Mouse (Mus musculus) CD4-positive, CD25-positive, alpha-beta regulatory T cell, adult 2 months (primary cell): ENCODE data around the gene Tcl1b4.
"Not testable (repeated sequence)": the region's sequence is repeated elsewhere in the genome, so short reads cannot be mapped to it uniquely, and the experiment has no call there.

Experiments used
- DNase-seq: peaks from one replicate; pipeline ENCODE4 v3.0.0-alpha.2; 2012; ENCODE audit warnings: low read depth, low spot score

Gene Tcl1b4

DNA sequence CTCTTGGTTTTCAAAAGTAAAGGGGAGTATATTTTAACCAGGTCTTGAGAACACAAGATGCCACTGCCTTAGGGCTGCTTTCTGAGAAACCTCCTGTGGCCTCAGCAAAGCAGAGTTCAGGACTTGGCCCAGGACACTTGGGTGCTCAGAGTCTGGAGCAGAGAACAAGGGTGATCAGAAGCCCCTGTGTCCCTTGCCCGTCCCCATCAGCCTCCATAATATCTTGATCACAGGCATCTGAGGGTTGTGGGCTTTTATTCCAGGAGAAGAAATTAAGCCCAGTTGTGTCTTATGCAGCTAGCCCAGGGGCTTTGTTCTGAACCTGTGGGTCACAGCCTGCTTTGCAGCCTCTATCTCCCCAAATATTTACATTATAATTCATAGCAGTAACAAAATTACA is at the start of gene Tcl1b4:
Gene Tcl1b4, plus strand, starts transcription at position 301 of the 400 bp plus-strand sequence.
- not testable (repeated sequence) for DNase-seq

DNA sequence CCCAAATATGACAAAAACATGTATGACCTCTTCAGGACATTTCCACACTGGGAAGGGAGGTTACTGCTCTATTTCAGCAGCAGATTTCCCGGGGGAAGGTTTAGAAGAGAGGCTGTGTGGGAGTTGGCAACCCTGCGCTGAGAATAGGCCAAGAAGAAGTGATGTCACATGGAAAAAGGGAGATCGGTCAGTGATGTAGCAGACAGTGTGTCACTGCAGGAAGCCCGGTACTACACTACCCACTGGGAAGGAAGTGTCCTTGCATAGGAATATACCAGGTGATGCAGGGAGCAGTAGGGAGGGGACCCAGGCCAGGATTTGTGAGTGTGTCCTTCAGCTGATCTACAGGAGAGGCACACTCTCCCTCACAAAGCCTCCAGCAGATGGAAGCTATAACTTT is 46.5 kb upstream of the Tcl1b4 start:
- not testable (repeated sequence) for DNase-seq

DNA sequence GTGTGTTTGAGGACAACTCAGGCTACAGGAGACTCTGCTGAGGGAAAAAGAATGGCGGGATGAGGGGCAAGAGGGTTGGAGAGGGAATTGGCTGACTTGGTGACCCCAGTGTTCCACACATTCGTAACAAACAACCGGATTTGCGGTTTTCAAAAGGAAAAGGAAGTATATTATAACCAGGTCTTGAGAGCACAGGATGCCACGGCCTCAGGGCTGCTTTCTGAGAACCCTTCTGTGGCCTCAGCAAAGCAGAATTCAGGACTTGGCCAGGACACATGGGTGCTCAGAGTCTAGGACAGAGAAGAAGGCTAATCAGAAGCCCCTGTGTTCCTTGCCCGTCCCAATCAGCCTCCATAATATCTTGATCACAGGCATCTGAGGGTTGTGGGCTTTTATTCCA is 42.9 kb upstream of the Tcl1b4 start:
- no peak for DNase-seq

DNA sequence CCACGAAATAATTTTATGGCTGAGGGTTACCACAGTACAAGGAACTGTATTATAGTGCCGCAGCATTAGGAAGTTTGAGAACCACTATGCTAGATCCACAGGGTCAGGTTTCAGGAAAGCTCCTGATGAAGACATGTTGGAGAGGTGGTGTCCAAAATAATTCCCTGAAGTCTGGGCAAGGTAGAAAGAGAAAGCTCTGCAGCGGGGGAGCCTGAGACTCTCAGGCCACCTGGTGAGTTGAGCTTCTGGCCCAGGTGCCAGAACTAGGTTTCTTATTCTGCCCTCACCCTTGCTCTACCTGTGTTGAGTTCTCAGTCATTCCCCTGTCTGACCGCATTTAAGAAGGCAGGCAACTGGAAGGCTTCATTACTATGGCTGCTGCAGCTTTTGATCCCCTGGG is 42.4 kb upstream of the Tcl1b4 start, which contains the start of gene Tcl1b1:
Gene Tcl1b1, plus strand, starts transcription at position 301 of the 400 bp plus-strand sequence.
- no peak for DNase-seq

DNA sequence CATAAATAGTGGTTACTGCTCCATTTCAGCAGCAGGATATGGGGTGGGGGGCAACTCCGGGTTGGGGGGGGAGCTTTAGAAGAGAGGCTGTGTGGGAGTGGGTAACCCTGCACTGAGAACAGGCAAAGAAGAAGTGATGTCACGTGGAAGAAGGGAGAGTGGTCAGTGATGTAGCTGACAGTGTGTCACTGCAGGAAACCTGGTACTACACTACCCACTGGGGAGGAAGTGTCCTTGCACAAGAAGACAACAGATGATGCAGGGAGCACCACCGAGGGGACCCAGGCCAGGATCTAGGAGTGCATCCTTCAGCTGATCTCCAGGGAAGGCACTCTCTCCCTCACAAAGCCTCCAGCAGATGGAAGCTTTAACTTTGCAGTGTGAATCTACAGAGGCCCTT is 35.0 kb upstream of the Tcl1b4 start:
- no peak for DNase-seq

DNA sequence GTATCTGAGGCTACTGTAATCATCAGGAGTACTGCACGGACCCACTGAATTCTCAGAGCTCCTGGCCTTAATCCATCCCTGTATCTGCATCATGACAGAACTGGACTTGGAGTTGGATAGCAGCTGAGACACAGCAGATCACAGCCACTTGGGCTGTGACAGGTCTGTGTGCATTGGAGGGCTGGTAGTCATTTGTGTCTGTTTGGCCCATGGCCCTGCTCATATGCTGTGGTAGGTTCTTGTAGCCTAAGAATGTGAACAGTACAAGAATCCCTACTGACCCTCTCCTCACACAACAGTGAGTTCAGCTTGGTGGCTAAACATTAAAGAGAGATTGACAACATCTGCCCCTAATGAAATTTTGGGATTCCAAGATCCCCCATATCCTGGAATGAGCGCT is 28.4 kb upstream of the Tcl1b4 start:
- no peak for DNase-seq

DNA sequence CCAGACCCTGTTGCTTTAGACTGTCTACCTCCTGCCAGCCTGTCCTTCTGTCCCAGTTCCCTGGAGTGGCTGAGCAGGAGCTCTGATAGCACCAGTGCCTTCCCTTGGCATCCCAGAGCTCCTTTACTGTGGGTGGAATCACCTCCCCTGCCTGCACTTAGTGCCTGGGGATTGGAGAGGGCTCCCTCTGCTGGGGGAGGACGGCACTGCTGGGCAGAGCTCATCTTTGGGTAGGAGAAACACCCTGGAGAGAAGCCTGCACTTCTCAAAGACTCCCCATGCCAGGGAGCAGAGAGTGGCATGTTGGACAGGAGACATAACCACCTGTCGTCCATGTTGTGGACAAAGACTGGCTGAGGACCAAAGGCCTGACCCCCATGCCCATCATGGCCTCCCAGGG is 27.4 kb upstream of the Tcl1b4 start:
- not testable (repeated sequence) for DNase-seq

DNA sequence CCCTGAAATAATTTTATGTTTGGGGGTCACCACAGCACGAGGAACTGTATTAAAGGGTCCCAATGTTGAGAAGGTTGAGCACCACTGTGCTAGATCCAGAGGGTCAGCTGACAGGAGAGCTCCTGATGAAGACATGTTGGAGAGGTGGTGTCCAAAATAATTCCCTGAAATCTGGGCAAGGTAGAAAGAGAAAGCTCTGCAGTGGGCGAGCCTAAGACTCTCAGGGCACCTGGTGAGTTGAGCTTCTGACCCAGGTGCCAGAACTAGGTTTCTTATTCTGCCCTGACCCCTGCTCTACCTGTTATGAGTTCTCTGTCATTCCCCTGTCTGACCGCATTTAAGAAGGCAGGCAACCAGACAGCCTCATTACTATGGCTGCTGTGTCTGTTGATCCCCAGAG is 25.7 kb upstream of the Tcl1b4 start, which contains the start of gene Tcl1b5:
Gene Tcl1b5, plus strand, starts transcription at position 301 of the 400 bp plus-strand sequence.
- not testable (repeated sequence) for DNase-seq

DNA sequence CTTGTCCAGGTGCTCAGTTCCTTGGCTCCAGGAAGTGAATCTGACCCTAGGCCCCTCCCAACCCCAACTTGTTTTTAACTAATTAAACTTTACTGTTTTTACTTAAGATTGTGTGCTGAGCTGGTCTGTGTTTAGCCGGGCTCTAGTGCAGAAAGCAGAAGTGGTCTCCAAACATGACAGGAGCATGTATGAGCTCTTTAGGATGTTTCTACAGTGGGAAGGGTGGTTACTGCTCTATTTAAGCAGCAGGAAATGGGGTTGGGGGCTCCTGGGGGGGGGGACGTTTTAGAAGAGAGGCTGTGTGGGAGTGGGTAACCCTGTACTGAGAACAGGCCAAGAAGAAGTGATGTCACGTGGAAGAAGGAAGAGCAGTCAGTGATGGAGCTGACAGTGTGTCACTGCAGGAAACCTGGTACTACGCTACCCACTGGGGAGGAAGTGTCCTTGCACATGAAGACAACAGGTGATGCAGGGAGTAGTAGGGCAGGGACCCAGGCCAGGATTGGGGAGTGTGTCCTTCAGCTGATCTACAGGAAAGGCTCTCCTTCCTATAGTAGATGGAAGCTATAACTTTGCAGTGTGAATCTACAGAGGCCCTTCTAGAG is 20.6 kb upstream of the Tcl1b4 start:
- not testable (repeated sequence) for DNase-seq

DNA sequence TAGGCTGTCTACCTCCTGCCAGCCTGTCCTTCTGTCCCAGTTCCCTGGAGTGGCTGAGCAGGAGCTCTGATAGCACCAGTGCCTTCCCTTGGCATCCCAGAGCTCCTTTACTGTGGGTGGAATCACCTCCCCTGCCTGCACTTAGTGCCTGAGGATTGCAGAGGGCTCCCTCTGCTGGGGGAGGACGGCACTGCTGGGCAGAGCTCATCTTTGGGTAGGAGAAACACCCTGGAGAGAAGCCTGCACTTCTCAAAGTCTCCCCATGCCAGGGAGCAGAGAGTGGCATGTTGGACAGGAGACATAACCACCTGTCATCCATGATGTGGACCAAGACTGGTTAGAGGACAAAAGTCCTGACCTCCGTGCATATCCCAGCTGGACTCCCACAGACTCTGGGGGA is 12.8 kb upstream of the Tcl1b4 start:
- DNase-seq = not testable (repeated sequence)

DNA sequence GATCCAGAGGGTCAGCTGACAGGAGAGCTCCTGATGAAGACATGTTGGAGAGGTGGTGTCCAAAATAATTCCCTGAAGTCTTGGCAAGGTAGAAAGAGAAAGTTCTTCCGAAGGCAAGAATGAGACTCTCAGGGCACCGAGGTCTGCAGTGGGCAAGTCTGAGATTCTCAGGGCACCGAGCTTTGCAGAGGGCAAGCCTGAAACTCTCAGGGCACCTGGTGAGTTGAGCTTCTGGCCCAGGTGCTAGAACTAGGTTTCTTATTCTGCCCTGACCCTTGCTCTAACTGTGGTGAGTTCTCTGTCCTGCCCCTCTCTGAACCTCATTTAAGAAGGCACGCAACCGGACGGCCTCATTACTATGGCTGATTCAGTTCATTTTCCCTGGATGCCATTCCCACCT is 11.0 kb upstream of the Tcl1b4 start, which contains the start of gene Tcl1b3:
Gene Tcl1b3, plus strand, starts transcription at position 301 of the 400 bp plus-strand sequence.
- DNase-seq = not testable (repeated sequence)

DNA sequence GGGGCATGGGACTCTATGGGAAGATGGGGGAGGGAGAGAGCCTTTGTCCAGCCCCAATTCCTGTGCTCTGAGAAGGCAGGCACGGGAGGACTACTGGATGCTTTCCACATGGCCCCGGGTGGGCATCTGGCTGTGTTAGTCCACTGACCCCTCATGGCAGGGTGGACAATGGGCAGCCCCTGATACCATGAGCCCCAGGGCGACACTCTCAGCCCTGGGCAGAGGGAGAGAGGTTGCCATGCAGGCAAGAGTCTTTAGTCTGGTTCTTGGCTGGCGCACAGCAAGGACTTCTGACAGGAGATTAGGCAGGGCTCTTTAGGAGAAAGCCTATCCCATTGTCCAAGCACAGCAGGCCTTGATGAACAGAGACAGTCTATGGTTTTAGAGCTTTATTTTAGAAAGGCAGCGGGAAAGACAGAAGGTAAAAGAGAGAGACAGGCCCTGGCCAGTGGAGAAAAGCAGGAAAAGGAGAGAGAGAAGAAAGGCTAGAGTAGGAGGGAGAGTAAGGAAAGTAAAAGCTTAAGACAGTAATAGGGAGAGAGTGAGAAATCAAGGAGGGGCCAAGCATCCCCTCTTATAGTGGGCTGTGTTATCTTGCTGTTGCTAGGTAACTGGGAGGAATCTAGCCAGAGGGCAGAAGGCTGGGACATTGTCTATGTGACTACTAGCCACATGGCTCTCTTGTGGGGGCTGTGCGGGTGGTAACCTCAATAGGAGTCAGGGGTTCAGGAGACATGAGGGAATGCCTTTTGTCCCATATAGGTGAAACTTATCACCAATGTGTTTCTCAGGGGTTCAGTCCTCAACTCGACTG is 1.9 kb upstream of the Tcl1b4 start:
- not testable (repeated sequence) for DNase-seq

DNA sequence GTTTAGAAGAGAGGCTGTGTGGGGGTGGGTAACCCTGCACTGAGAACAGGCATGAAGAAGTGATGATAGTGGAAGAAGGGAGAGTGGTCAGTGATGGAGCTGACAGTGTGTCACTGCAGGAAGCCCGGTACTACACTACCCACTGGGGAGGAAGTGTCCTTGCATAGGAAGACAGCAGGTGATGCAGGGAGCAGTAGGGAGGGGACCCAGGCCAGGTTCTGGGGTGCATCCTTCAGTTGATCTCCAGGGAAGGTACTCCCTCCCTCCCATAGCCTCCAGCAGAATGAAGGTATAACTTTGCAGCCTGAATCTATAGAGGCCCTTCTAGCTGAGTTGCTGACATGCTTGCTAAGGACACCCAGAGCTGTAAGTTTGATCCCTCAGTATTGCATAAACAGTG is 5.3 kb downstream of the Tcl1b4 start:
- DNase-seq = no peak

DNA sequence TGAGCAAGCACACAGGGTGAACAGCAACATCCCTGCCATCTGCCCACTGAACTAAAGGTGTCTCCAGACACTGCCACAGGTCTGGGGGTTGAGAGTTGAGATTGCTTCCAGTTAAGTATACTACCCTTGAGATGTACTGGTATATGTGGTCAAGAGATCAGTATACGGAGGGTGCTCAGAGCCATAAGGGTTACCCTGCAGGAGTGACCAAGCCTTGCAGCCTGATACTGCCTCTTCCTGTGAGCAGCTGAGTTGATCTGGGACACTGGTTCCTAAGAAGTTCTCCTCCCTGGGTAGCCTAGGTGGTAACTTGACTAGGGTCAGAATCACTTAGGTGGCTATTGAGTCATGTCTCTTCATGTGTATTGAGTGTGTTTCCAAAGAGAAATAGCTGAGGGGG is 6.7 kb downstream of the Tcl1b4 start:
- no peak for DNase-seq

DNA sequence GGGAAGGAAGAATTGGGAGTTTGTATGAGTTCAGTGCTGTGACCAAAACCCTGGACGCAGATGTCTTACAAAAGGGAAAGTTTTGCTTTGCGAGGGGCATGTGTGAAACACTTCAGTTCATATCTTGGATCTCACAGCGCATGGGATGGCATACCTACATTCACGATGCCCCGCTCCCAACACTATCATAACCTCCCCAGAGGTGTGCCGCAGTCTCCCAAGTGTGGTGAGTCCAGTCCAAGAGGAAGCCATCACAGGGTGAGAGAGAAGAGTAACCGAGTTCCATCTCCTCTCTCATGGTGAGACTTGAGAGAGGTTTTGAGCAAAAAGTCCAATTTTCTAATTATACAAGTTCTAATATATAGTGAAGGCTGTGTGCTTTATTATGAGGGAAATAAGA is 7.5 kb downstream of the Tcl1b4 start:
- no peak for DNase-seq

DNA sequence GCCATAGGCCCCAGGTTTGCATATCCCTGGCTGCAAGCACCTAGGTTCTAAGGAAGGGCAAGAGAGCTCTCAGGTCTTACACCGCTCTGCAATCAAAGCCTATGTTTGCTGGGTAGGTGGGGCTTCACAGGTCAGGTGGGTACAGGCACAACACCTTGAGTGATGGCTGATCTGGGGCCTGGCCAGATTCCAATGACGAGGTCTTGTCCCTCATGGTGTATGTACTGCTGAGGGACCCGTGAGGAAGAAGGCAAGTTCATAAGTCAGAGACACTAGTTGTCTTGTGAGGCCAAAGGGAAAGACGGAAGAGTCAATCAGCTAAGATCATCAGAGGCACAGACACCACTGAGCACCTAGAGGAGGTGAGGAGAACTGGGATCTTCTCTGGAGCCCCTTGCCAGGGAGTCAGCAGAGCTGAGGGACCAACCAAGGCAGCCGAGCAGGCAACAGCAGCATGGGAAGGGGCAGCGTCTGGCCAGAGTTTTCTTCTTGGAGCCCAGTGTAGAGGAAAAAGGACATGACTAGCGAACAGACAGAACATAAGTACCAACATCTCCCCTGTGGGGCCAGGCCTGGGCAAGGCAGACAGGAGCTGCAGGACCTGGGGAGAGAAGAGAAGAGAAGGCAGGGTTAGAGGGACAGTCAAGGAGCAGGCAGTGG is 15.5 kb downstream of the Tcl1b4 start:
- DNase-seq = no peak

DNA sequence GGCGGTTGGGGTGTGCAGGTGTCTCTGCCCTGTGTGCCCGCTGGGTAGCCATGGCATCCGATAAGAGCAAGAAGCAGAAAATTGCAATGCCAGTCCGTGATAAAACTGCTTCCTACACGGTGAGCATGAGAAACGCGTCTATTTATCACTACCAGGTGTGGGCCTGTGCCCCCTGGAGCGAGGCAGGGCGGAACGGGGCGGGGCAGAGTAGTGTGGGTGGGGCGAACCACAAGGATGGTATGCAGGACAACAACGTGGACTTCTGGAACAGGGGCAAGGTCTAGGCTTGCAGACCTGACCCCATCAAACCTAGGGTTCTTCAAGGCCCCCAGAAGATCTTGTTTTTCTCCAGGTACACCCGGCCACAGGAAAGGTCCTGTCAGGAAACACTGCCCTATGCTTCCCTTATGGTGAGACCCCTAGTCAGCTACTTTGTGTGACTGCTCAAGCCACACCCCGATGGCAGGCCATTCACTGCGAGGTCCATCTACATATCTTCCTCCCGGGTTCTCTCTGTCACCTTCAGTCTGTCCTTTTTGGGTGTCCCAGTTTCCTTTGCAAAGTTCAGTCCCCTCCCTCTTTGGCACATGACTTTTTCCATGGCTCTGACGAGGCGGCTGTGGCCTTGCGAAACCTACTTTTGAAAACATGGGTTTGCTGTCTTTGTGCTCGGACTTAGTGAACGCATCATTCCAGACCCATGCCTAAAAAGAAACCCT is 21.0 kb downstream of the Tcl1b4 start, which contains the start of gene Tcl1:
Gene Tcl1, minus strand, starts transcription at position 193 of the 719 bp plus-strand sequence.
- no peak for DNase-seq

DNA sequence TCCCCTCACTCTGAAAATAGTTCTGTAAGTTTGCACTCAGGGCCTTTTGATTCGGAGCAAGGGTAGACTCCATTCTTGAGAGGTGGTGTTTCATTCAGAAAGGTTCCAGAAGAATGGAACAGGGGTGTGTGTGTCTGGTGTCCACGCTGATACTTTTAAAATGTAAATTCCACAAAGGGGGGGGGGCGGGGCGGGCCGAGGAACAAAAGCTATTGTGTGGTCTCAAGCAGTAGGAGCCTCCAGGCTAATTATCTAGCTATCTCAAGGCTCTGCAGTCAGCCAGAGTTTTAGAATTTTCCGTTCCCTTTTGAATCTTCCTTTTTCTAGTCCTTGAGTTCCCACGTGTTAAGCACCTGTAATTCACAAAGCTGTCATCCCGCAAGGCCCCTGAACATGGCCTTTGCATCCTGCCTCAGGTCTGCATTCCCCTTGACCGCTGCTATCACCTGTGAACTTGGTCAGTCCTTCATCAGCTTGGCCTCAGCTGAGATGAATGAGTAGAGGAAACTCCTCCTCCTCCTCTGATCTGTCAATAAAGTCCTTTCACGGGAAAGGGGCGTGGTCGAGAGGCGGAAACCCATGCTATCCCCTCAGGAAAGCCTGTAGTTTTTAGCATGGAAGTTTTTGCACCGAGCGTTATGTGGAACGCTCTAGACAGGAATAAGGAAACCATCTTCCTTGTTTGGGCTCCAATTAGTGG is 23.0 kb downstream of the Tcl1b4 start:
- no peak for DNase-seq

DNA sequence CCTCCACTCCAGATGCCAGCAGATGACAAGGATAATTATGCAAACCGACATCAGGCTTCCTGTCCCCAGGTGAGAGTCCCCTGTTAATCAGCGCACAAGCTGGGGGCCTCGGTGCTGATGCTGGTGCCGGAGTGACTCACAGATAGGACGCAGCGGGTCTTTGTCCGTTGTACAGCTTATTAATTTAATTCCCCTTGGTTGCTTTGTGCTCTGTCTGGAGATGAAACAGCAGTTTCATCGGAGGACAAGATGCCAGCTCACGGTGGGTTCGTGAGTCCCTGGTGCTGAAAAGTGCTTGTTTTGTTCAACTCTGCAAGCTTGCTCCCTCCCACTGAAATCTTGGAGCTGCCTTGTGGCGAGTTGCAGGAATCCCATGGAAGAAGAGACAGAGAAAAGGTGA is 32.6 kb downstream of the Tcl1b4 start:
- DNase-seq = no peak

DNA sequence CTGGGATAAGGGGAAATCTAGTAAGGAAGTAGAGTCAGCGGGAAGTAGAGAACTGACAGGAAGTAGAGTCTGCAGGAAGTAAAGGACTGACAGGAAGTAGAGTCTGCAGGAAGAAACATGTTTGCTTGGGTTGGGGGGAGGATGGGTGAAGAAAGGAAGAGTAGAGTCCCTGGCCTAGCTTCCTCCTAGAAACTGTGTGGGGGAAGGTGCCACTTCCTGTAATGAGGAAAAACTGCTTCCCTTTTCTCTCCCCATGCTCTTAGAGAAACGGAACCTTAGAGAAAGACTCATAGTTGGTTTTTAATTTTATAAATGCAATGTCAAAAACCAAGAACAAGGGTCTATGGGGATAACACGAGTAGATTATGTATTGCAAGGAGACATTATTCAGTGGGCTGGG is 33.3 kb downstream of the Tcl1b4 start:
- DNase-seq = no peak

DNA sequence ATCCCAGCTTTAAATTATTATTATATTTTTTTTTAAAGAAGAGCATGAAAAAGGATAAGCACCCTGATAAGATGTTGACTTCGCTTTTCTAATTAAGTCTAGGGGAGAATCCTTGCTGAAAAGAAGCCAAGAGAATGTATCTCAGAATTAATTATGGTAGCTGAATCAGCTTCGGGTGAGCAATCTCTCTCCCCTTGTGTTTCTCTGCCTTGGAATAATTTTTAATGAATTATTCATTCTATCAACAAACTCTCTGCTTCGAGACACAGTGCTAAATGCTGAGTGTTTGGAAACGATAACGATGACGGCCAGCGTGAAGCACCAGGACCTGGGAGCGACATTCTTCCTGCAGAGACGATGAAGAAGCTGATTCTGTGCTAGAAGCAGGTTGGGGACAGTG is 37.3 kb downstream of the Tcl1b4 start:
- DNase-seq = no peak
